Mouse (Mus musculus) NIH3T3 (cell line): ENCODE measurements around the gene Spire2.
A peak's percentile ranks its signal among the peaks of the same experiment; 100 is the strongest.

ENCODE experiments used
- DNase-seq: peaks from one replicate; pipeline ENCODE4 v3.0.0-alpha.2; 2012; ENCODE audit warnings: low read depth

The Spire2 gene

GRCm38 (mm10) chr8:123334467-123334866 lies 2.0 kb downstream of the Spire2 start:
- no peak for DNase-seq

GRCm38 (mm10) chr8:123337475-123337874 lies 5.0 kb downstream of the Spire2 start:
- DNase-seq = no peak

DNA sequence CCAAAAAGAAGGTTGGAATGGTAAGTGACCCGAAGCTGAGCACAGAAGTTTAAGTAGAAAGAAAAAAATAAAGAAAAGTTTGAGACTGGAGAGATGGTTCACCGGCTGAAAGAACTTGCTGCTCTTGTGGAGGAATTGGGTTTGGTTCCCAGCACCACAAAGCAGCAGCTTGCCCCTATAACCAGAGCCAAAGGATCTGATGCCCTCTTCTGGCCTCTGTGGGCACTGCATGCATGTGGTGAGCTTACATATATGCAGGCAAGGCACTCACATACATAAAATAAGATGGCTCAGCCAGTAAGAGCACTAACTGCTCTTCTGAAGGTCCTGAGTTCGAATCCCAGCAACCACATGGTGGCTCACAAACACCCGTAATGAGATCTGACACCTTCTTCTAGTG lies 7.6 kb downstream of the Spire2 start:
- no peak for DNase-seq

GRCm38 (mm10) chr8:123341040-123342015 lies 8.8 kb downstream of the Spire2 start:
- no peak for DNase-seq

DNA sequence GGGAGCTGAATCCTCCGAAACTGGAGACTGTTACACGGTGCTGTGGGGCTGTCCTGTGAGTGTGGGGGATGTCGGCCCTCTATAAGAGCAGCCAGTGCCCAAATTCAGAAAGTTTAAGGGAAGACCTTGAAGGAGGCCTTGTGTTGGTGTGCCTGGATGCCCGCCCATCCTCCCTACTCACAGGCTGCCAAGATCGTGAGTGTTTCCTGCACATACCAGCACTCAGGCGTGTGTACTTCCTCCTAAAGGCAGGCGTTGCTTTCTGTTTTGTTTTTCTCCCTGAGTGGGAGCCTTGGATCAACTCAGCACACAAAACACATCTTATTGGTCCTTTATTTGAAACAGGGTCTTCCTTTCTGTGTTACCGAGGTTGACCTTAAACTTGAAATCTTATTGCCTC lies 9.7 kb downstream of the Spire2 start:
- DNase-seq = no peak

GRCm38 (mm10) chr8:123342911-123343310 lies 10.4 kb downstream of the Spire2 start:
- DNase-seq = no peak

GRCm38 (mm10) chr8:123343422-123343821 lies 10.9 kb downstream of the Spire2 start:
- no peak for DNase-seq

DNA sequence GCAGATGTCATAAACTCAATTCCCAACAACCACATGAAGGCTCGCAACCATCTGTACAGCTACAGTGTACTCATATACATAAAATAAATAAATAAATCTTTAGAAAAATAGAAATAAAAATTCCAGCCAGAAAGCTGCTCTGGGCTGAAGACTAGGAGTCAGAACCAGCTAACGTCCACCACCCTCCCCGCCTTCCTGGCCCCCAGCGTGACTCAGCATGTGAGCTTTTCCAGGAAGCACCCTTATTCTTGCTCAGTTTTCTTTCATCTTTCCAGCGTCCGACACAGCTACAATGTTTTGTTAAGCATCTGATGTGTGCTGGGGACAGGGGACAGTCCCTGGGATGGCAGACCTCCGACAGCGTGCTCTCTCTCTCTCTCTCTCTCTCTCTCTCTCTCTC lies 12.6 kb downstream of the Spire2 start:
- peak; percentile 73 for DNase-seq

- peak; percentile 82 for DNase-seq
Measured at GRCm38 (mm10) chr8:123345856-123346255, 13.3 kb downstream of the Spire2 start.

DNA sequence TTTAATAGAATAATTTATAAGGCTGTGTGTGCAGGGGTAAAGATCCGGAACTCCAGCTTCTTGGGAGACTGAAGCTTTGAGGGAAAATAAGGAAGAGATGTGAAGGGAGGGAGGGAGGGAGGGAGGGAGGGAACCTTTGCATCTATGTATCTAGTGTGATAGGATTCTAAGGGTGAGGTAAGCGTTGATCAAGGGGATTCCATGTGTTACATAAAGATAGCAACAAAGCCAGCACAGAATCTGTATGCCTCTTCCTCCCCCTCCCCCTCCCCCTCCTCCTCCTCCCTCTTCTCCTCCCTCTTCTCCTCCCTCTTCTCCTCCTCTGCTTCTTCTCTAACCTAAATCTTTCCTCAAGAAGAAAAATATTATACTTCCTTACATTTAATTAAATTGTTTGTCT lies 14.8 kb downstream of the Spire2 start:
- DNase-seq = no peak

GRCm38 (mm10) chr8:123348237-123348843 lies 15.8 kb downstream of the Spire2 start:
- DNase-seq = peak; percentile 96

DNA sequence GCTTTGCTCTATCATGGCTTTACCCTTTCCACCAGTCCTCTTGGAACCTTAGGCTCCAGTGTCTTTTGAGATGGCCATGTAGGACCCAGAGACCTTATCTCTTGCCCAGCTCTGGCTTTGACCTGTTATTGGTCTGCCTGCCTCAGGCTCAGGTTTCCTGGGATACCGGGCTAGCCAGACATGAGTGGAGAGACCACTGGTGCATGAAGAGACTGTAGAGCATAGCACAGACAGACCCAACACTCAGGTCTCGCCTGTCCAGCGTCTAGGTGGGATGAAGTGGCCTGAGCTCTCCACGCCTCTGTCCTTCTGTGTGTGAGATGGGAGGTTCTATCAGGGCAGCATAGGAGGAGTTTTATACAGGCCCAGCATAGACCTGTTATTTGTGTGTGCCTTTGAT lies 16.6 kb downstream of the Spire2 start:
- no peak for DNase-seq

- DNase-seq = no peak
Measured at GRCm38 (mm10) chr8:123352118-123352517, 19.6 kb downstream of the Spire2 start.

GRCm38 (mm10) chr8:123352786-123353185 lies 20.3 kb downstream of the Spire2 start:
- DNase-seq = peak; percentile 87

DNA sequence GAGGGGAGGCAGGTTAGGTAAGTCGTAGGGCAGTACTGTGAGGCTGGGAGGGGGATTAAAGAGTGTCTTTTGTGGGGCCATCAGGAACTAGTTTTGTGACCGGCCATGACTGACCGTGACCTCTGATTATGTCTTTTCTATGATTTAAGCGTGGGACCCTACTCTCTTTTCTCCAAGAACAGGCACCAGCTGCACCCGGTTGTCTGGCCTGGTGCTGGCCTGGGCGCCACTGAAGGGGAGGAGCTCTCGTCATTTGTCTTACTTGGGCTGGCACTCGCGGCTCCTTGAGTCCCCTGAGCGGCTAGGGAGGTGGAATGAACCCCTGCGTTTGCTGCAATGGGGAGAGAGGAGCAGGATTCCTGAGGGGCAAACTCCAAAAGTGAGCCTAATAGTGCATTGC lies 20.7 kb downstream of the Spire2 start:
- no peak for DNase-seq

- DNase-seq = peak; percentile 90
Measured at GRCm38 (mm10) chr8:123361082-123361739, 28.7 kb downstream of the Spire2 start.

DNA sequence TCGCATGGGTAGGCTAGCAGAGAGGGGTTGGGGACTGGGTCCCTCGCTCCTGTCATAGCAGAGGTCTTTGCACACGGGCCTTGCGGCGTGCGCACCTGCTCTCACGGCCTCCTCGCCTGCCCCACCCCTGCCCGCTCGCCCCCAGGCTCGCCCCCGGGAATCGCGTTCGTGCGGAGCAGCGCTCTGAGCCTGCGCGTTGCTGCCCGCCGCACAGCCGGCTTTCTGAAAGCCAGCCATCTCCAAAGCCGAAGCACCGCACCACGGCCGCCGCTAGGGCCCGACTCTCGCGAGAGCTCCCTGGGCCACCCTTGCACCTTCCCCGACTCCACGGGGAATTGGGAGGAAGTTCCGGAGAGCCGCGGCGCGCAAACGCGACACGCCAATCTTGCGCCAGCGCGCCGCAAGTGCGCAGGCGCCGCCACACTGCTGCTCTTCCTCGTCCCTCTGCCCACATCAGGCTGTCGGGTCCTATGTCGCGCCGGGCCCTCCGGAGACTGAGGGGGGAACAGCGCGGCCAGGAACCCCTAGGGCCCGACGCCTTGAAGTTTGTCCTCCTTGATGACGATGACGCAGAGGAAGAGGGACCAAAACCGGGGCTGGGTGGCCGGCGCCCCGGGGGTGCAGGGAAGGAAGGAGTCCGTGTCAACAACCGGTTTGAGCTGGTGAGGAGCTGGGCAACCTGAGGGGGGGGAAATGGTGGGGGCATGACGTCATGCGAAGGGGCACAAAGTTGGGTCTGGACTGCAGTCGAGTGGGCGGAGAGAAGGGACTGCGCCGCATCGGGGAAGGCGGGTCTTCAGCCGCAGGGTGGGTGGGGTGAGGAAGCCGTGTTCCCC lies 41.1 kb downstream of the Spire2 start, which contains the start of gene Tcf25:
Tcf25 (plus strand) TSS at position 351 of the 836 bp plus-strand sequence.
- DNase-seq = peak; percentile 99

- DNase-seq = peak; percentile 96
Measured at GRCm38 (mm10) chr8:123374239-123374578, 41.7 kb downstream of the Spire2 start.

DNA sequence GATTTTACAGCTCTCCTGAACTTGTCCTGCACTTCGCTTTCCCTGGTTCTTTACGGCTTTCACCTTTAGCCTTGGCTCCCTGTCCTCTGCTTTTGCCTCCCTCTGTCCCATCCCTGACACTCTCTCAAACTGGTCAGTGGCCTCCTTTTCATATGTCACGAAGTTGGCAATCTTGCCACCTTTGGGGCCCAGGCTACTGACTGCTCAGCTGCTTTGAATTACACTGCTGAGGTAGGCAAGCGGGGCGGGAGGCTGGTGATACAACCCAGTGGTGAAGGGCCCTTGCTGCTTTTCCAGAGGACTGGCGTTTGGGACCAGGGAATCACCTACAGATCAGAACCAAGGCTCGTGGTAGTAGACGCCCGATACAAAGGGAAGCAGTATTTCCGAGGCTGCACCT lies 43.2 kb downstream of the Spire2 start:
- no peak for DNase-seq

DNA sequence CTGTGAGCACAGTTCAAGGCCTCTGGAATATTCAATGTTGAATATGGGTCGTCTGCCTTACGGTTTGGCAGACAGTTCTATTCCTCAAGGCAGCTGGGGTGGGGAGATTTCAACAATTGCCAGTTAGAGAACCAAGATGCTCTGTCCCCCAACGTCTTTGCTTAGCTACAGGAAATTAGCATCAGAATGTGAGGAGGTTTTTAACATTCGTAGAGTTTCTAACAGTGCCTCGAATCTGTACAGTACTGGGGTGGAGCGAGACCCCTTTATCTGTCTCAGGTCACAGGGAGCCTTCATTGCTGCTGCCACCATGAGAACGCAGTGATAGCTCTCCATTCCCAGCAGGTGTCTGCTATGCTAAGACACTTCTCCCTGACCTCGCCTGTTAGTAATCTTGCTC lies 43.6 kb downstream of the Spire2 start:
- DNase-seq = no peak

- no peak for DNase-seq
Measured at GRCm38 (mm10) chr8:123381711-123382110, 49.2 kb downstream of the Spire2 start.

GRCm38 (mm10) chr8:123382516-123382915 lies 50.0 kb downstream of the Spire2 start:
- no peak for DNase-seq
